Mouse (Mus musculus) kidney, postnatal 4 days (tissue): ENCODE measurements around the gene St6galnac3.

Source experiments
- DNase-seq, 2 experiments: peaks; one replicate each; pipeline ENCODE4 v3.0.0; 2021; ENCODE audit warnings: mixed read lengths in 2 of 2

The St6galnac3 gene

DNA sequence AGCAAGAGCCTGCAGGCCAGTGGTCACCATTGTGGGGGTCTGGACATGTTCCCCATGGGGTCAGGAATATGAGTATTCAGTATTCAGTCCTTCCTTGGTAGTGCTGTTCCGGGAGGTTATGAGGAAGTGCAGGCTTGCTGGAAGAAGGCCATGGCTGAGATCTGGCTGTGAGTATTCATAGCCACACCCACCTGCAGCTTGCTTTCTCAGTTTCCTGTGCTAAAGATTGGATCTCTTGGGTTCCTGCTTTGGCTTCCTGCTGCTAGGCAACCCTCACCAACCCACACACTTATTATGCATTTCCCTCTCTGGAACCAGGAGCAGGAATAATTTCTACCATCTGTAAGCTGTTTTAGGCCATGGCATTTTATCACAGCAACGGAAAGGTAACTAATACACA lies 267.8 kb downstream of the St6galnac3 start:
- DNase-seq = peak; percentile 11 to 26

DNA sequence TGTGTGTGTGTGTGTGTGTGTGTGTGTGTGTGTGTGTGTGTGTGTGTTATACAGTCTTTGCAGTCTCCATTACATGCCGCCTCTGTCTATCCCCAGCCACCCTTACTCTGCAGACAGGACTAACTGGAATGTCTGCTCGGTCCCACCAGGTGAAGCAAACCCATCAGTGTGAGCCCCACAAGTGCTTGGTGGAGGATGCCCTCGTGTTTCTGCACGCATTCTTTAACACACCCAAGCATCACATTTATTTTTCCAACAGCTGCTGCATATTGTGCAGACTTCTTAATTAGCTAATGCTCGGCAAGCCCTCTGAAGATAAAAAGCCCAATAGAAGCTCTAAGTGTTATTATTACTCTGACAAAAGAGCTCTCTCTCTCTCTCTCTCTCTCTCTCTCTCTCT lies 268.7 kb downstream of the St6galnac3 start:
- DNase-seq = no peak

DNA sequence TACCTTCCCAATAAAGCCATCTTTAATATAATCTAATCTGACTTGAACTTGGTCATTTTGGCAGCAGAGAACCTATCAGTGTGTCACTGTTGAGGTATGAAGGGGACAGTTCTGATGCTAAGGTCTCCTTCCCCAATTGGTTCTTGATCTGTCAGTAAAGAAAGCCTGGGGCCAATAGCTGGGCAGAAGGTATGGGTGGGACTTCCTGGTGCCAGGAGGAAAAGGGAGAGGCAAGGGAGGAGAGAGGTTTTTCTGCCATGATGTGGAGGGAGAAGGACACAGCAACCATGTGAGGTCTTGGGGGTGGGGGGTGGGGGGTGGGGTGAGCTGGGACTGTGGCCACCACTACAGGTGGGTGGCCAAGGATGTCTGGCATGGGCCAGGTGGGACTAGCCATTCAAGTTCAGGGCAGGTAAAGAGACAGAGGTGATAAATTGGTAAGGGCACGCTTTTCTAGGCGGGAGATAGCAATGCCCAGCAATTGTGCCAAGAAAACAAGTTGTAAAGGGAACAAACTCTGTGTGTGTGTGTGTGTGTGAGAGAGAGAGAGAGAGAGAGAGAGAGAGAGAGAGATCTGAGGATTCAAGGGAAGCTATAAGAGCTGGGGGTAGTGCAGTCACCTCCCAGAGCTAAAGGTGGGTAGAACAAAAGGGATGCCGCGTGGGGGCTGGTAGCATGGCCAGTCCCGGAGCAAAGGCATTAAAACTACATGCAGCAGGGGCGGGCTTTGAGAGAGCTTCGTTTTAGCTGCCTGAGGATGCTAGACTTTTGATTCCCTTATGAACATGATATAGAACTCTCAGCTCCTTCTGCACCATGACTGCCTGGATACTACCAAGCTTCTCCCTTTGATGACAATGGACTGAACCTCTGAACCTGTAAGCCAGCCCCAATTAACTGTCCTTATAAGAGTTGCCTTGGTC lies 271.6 kb downstream of the St6galnac3 start:
- no peak for DNase-seq

DNA sequence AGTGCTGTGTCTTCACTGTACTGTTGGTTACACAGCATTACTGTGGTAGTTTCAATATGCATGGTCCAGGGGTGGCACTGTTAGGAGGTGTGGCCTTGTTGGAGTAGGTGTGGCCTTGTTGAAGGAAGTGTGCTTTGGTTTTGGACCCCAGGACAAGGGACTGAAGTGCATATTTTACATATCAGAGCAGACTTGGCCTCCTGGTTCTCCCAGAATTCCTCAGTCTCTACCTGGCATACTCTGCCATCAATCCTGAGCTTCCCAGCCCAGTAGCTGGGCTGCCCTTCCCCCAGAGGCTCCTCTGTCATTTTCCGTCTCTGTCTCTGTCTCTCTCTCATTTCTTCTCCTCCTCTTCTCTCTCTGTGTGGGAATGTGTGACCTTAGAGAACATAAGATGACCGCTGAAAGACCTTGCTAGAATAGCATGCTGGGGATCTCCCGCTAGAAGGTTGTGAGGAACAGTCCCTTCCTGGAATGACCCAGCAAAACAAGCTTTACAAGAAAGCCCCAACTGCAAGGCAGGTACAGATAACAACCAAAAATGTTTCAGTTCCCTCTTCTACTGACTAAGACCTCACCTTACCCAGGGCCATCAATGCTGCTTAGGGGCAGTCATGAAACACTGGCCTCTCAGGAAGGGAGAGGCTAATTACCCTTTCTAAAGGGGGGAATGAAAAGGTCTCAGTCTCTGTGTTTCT lies 272.5 kb downstream of the St6galnac3 start:
- DNase-seq = no peak

DNA sequence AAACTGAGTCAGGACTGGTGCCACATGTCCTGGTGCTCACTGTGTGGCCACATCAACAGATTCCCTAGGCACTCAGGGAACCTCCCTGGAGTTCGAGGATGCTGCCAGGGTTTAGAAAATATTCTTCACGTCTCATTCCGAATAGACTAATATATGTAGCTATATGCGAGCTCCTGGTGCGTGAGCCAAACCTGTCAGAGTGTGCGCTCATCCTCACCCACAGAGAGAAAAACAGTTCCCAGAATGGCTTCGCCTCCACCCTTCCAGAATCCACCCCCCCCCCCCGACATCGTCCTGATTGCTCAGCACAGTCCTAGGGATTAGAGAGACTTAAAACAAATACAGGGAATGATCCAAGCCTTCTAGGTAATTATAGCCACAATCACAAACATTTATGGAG lies 283.6 kb downstream of the St6galnac3 start:
- DNase-seq = no peak

DNA sequence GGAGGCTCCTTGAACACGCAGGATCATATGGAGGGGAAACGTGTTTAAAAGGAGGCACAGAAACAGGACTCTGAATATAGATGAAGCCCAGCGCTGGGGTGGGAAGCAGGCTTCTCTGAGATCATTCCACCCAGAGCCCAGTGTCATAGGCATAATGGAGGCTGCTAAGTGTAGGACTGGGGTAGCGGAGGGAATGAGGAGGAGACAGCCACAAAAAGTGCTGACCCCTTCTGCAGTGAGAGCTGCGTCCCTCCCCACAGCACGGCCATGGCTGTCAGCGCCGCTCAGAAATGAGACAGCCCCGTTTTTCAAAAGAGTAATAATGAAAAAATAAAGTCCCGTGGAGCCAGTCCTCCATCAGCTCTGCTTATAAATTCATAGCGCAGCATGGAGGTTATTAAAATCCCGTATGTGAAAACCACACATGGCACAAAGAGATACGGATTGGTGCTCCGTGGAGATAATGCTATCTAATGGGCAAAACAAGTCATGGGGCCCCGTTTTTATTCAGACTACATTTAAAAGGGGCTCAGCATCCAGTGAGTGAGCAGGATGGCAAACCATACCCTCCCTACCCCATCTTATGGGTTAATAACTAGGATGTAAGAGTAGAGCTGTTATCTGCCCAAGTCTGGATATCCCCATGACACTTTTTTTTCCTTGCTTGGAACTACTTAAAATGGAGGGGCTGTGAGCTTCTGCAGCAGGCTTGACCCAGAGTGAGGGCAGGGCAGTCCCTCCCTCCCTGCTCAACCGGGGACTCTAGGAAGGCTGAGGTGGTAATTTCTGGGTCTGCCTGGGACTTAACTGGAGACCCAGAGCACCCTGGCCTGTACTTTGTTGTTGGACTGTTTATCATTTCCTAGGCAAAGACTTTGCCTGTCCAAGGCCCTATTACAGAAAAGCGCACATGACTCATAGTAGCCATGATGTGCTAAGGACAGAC lies 288.6 kb downstream of the St6galnac3 start:
- no peak for DNase-seq

DNA sequence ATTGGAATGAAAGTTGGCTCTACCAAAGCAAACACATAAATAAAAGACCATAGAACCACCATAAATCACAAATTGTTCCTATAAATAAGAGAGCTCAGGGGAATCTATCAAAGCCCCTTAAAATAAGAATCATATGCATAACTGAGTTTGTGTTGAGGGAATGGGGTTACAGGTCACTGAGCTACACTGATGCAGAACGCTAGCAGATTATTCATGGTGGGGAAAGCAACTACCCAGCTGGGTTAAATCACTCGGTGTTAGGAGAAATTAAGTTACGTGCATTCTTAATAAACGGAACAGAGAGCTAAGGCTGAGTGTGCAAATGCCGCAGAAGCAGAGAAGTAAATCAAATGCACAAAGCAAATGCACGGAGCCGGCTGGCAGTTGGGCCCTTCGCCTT lies 292.0 kb downstream of the St6galnac3 start:
- DNase-seq = peak; percentile 27 to 29

DNA sequence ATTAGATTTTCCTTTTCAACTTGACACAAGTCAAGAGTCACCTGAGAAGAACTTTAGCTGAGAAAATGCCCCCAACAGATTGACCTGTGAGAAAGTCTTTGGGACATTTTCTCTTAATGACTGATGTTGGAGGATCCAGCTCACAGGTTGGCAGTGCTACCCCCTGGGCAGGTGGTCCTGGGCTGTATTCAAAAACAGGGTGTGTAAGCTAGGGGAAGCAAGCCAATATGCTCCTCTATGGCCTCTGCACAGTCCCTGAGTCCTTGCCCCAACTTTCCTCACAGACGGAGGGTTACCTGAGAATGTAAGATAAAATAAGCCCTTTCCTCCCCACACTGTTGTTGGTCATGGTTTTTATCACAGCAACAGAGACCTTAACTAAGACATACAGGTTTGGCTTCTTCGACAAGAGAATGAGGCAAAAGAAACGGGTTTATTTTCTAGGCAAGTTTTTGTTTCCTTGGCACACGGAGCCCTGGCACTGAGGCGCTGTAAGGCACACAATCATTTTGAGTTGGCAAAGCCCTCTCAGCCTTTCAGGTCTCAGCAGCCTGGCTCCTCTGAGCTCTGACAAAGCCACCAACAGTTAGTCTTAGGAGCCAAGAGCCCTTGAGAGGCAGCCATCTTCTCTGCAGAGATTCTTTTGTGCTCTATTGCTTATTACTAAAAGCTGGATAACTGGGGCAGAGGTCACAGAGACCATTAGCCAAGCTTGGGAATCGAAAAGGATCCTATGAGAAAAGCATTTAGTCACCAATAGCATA lies 292.7 kb downstream of the St6galnac3 start:
- no peak for DNase-seq

DNA sequence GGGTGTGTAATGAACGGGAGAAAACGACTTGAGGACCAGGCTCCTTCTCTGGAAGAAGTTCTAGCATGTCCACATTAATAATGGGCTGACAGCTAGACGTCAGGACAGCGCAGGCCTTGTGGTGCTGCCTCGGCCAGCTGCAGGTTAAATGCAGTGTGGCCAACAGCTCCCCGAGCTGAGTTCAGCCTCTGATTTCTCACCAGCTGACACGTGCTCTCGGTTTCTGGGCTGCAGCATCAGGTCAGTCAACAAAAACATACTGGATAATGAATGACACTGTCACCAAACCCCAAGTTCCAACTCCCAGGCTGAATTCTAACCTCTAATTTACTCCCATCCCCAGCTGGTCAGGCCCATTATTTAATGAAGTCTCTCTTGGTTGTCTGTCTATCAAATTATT lies 295.1 kb downstream of the St6galnac3 start:
- peak in 1 of 2 experiments; percentile 13 for DNase-seq

DNA sequence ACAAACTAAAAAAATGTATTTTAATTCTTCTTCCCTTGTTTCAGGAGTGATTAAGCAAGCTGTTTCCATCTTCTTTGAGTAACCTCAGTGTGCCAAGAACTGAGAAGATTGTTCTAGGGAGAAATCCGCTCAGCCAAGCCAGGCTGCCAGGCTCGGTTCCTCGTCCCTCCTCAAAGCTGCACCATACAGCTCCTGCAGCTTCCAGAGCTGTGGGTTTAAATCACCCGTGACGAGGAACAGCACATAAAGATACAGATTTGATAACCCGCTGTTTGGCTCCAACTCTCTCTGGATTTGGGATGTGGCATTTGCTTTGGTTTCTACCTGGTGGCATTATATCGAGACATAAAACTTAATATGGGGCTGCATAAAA lies 303.1 kb downstream of the St6galnac3 start:
- DNase-seq = no peak

DNA sequence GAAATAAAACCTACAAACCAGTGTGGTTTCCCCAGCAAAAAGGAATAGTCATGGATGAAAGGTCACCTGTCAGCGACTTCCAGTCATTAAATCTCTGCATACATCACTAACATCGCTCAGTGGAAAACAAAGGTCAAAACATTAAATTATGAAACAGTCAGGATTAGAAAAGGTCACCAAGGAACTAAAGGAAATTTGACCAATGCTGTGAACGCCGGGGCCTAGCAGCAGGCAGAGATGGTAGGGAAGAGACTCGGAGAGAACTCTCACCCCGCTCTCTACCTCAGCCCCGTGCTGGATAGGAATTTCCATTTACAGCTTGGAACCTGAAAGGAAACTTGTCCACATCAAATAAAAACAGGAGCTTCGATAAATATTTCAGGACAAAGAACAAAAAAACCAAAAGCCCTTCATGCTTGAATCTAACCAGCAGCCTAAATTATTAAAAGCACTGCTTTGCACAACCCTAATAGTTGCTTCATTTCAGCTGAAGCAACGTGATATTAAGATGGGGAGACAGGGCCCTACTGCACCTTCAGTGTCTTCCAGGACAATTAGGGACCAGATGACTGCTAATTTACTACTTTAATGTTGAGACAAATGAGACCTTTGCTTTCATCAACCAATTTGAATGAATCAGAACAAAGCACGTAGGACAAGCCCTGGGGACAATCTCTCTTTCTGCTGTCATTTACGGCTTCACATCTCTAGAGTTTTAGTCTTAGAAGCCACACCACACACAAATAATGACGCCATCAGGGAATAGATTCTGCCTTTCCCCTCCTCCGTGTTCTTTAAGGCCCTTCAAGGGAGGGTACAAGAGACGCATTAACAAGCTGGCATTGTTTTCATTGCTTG lies 303.7 kb downstream of the St6galnac3 start:
- DNase-seq = peak; percentile 11 to 33

DNA sequence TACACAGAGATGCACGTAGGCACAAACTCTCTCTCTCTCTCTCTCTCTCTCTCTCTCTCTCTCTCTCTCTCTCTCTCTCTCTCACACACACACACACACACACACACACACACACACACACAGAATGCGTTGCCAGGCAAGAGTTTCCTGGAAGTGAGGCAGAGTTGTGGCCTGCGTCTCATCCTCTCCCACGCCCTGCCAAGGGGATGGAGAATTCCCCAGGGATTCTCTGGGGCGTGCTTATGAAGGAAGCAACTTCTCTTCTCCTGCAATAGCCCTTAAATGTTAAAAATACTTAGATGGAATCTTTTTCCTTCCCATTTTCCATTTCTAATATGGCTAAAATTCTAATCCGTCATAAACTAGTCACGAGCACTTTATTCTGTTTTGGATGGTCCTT lies 305.6 kb downstream of the St6galnac3 start:
- peak; percentile 36 to 54 for DNase-seq

DNA sequence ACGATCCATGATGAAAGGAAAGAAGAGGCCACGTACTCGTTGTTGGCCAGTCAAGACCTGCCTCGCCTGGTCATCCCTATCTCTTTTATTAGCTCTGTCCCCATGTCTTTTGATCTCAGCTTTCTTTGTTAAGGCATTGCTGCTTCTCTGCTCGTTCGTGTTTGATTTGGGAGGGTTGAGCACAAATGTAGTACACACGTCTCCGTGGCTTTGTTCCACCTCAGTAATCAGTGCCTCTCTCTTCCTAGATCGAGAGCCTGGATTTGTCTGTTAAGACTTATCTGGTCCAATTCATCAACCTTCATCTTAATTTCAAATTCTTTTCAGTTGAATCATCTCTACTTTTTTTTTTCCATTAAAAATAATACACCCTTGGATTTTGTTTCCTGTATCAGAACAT lies 308.0 kb downstream of the St6galnac3 start:
- DNase-seq = no peak

DNA sequence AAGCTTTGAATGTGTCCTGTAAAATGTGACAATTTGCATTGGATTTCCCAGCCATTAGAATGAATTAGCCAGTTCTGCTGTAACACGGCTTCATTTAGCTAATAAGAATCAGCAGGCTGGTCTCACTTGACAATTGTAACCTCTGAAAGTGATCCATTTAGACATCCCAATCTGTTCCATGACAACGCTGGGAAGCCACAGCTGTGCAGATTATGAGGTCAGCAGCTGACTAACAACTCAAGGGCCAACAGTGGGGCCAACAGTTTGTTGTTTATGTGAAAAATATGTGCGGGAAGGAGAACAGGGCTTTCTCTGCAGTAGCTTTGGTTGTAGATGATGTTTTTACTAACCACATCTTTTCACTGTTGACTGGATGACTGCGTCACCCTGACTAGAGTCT lies 308.6 kb downstream of the St6galnac3 start:
- DNase-seq = peak; percentile 35 to 40

DNA sequence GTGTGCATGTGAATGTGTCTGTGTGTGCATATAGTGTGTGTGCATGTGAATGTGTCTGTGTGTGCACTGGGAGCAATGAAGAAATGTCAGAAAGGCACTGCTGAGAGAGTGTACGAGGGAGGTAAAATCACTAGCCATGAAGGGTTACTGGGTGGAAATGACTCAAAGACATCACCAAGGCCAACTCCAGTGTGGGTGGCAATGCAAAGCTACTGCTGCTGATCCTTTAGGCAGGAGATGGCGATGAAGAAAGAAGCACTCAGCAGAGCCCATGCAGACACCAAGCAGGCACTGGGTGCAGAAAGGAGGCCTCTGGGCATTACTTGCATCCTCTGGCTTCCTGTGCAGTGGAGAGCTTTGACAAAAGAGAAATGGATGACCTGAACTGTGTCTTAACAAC lies 310.8 kb downstream of the St6galnac3 start:
- no peak for DNase-seq

DNA sequence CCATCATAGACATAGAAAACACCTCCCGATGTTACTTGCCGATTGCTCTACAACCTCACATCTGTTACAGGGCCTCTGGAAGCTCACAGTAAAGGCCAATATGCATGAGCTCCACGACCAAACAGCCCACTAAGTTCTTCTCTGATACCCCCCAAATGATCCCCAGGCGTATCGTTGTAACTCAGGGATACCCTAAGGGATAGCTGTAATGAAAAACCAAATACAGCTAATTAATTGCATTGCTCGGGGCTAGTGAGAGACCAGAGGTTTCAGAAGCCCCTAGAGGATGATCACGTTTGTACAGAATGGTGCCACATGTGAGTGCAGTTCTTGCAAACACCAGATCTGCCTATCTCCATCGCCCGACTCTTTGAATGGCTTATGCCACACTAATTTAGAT lies 315.7 kb downstream of the St6galnac3 start:
- DNase-seq = no peak

DNA sequence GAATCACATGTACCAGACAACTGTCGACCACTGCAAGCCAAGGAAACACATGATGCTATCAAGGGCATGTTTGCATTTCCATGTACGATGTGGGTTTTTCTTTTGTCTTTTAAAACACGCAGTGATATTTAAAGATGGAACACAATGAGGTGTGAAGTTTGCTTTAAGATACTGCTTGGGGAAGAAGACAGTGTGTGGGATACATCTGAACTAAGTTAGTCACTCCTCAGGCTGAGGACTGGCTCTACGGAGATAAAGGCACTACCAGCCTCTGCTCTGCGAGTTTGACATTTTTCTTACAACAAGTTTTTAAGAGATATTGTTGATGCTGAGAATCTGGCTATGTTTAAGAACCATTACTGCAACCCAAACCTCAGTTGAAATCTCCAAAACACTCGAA lies 316.6 kb downstream of the St6galnac3 start:
- no peak for DNase-seq

DNA sequence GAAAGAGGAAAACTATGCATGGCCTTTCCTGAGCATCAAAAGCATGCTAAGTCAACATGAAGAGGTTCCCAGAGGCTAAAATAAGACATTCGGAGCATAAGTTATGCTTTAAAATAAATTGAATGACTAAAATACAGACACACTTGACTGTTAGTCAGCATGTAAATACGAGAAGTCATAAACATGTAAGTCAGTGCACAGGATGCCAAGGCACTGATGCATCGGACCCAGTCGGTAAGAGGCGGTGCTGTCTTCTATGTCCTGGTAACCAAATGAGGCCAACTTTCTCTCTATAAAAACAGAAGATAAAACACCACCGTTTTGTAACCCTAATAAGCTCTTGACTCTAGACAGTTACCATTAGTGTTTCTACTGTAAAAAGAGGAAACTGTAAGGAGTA lies 317.3 kb downstream of the St6galnac3 start:
- no peak for DNase-seq

DNA sequence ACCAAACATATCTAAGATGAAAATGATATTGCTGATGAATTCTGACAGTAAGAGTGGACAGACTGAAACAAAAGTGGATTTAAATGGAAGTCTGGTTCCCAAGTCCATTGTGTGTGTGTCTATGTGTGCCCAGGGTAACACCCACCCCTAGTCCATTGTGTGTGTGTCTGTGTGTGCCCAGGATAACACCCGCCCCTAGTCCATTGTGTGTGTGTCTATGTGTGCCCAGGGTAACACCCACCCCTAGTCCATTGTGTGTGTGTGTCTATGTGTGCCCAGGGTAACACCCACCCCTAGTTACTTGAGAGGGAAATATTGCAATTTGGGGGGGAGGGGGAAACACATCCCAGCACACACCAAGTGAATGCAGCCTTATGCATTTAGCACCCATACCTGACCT lies 318.1 kb downstream of the St6galnac3 start:
- DNase-seq = no peak

DNA sequence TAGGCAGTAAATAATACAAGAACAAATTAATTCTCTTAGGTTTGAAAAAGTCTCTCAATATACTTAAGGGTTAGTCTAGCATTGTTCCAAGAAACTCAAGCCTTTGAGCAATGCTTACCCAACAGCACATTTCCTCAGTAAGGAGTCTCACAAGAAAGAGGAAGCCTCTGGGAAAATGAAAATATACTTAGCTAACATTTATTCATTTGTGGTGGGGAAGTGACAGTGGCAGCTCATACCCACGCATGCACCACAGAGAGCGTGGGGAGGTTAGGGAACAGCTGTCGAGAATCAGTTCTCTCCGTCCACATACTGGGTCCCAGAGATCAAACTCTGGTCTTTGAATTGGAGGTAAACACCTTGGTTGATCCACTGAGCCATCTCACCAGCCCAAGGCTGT lies 318.8 kb downstream of the St6galnac3 start:
- no peak for DNase-seq

DNA sequence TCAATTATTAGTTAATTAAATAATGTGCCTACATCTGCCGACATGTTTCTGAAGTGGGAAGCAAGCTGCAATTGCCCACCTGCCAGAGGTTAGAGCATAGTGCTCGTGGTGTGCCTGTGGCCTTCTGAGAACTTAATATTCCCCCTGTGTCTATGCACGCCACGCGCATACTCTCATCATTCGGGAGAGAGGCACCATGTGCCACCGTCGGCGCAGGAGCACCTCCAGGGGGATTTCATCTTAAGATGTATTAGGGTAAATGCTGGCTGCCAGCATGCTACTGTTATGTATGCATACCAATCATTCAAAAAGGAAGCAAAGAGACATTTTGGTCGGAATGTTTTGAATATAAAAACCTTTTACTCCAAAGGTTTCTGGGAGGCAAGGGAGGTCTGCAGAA lies 319.3 kb downstream of the St6galnac3 start:
- no peak for DNase-seq
